Mouse (Mus musculus): ENCODE results near the gene Cmklr1.

Gene Cmklr1

DNA sequence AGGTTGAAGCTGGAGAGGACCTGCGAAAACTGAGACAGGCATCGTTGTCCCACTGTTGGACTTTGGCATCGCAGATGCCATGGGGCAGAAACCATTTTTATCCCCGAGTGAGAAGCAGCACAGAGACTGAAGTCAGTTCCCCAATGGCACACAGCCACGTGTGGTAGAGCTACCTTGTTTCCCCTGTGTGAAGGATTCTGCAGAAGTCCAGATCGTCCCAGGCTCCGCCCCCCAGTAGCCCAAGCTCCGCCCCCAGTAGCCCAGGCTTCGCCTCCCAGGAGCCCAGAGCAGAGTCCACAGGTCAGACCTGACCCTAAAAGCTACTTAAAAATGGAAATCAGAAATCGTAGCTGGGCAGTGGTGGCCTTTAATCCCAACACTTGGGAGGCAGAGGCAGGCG is 4.0 kb upstream of the Cmklr1 start:
- DNase-seq (ENCODE audit: low read depth): no peak

DNA sequence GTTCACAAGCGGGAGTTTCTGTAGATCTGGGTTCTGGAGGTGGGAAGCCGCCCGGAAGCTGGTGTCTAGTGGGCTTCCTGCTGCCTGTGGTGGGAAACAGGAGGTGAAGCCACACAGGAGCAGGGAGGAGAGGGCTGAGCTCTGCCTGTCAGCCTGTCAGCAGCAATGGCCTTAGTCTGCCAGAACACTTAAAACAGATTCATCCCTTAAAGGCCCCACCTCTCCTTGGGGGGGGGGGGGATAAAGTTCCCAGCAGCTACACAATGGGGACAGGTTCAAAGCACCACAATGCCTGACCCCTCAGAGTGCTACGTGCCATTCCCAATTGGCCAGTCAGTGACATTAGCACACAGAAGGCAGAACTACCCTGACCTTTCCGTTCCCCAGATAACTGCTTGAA is 2.0 kb upstream of the Cmklr1 start:
- DNase-seq (ENCODE audit: low read depth): no peak

DNA sequence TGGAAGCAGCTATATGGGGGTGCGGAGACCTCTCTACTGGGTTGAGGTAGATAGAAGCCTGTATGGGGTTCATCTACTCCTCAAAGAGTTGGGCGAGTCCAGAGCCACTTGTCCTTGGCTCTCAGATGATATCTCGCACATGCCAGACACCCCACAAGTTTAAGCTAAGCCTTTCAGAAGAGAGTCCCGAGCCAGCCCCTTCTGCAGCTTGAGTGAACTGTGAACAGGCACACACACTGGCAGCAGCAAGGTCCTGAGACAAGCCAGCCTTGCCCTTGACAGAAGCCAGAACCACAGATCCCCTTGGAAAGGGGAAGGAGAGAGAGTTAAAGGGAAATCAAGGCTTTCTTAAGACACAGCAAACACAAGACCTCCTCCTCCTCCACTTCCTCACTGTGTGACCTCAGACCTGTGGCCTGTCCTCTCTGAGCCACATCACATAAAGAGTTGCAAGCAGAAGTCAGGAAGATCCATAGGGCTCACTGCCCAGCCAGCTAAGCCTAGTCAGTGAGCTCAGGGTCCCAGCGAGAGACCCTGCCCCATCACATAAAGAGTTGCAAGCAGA is 1.5 kb downstream of the Cmklr1 start:
- no peak for DNase-seq (ENCODE audit: low read depth)

DNA sequence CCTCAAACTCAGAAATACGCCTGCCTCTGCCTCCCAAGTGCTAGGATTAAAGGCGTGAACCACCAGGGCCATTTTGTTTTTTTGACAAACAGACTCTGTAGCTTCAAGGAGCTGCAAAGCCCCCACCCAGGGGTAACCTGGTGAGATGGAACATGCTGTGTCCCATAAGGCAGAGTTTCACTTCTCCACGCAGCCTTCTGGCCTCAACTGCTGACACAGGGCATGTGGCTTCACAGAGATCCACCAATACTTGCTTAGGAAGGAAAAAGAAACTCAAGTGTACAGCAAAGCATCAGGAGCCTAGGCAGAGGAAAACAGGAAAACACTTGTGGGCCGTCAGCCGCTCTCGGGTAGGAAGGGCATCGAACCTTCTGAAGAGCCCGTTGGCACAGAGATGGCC is 3.1 kb downstream of the Cmklr1 start:
- DNase-seq (ENCODE audit: low read depth): no peak

DNA sequence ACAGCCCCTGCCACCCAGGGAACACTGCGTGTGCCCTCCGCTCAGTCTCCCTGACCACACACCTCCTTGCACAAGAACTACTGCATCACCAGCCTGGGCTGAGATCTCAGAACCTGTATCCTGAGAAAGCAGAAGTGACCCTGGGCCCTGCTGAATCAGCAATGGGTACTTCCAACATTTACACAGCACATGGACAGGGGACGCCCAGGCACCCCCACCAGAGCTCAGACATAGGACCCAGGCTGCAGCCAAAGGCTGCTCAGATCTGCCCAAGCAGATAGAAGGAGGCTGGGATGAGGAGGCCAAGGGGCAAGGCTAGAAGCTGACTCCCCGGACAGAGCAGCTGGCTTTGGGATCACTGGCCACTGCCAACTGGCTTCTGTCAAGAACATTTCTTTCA is 5.7 kb downstream of the Cmklr1 start:
- DNase-seq (ENCODE audit: low read depth): no peak

DNA sequence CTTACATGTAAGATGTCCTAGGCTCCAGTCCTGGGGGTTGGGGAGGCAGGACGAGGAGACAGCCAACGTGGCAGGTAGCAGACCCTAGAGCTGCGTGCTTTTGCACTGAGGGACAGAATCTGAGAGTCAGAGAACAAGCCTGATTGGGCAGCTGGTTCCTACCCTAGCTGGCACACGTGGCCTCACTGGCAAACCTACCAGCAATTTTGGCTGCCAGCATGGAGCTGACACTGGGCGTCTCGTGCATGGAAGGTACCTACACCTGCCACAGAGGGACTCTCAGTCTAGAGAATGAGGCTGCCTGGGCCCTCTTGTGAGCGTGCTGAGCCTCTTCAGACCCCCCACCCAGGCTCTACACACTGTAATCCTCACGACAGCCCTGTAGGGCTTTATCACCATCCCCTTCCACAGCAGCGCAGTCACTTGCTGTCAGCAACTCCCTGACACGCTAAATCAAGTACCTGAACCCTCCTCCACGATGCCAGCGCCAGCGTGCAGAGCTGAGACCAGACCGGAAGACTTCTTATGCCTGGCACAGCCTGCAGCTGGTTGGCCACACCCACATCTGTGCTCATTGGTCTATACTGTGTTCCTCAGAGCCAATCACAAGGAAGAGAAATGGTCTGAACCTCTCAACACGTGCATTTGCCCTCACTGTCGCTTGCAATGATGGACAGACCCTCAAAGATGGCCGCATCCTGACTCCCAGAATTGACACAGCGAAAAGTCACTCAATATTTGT is 6.9 kb downstream of the Cmklr1 start:
- DNase-seq (ENCODE audit: low read depth): no peak

DNA sequence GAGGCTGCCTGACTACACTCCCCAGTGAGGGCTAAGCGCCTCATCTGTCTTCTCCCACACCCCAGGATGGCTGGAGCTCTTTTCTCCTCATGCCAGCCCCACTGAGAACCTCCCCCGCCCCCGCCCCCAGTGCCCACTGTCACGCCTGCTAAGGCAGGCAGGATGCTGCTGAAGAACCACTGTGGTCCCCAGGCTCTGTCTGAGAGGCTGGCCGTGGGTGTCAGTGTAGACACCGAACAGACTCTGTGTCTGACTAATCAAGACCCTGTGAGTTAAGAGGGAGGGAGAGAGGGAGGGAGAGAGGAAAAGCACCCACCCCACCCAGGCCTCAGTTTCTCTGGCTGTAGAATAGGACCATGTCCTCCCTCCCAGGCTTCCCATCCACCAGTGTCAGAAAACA is 9.2 kb downstream of the Cmklr1 start:
- no peak for DNase-seq (ENCODE audit: low read depth)

DNA sequence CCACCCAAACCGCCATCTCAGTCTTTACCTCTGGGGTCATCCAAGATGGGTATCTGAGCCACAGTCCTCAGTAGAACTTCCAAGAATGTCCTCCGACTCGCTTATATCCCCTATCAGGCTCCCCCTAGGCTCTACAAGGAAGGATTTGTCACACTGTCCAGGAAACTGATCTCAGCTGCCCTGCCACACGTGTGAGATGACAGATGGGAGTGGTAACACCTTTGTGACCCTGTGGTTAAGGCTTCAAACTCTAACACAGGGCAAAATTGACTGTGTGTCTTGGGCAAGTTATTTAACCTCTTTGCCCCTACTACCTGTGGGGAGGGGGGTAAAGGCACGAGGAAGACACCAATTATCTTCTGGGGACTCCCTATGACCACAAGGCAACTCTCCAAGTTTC is 11.1 kb downstream of the Cmklr1 start:
- no peak for DNase-seq (ENCODE audit: low read depth)

DNA sequence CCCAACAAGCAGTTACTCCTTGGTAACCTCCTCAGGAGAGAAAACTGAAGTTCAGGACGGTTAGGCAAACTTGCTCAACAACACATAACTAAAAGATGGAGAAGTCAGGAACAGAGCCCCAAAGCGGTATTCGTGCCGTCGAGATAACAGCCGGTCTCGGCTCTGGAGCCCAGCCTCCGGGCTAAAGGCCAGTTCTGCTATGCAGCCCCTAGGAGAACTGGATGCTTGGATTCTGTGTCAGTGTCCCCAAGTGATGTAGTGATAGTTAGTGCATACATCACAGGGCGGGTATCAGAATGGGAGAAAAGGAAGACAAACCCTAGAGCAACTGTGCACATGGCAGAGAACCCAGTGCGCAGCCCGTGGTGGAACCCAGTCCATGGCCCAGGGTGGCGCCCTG is 12.2 kb downstream of the Cmklr1 start:
- DNase-seq (ENCODE audit: low read depth): no peak

DNA sequence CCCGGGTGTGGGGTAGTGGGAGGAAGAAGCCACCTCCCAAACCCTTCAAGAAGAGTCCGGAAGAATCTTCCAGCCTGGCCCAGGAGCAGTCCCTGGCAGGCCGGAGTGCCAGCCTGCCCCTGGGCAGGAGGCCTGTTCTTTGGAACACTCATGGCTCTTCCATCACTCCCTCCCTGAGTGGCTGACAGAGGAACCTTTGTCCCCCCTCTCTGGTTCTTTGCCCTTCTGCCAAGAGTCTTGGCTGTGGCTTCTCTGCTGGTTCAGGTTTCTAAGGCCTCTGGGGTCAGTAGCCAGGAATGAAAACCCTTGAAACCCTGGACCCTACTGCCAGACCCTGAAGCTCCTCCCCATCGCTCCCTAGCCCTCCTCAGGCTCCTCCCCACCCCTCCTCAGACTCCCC is 12.6 kb downstream of the Cmklr1 start:
- DNase-seq (ENCODE audit: low read depth): no peak

DNA sequence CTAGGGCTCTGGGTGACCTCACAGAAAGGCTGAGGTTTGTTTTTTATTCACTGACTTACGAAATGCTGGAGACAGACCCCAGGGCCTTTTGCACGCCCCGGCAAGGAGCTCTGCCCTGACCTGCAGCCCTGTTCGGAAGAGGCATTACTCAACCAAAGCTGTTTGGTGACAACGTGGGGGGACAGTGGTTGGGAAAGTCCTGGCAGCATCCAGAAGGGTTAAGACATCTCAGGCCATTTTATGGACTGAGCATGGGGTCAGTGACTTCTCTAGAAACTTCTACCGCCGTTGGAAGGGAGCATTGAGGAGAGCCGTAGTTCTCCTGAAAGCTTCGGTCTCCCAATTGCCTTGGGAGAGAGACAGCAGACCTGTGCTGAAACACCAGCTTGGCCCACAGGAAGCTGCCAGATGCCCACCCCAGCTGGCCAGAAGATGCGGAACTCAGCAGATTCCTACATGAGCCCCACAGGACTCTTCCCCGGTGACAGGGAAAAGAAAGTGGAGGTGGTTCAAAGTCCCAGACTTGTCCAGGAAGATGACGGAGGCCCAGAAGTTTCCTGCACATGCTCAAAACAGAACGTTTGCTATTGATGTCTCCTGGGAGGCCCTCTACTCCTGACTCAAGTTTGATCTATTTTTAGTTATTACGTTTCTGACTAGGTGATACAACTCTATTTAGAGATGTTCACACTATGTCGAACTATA is 14.2 kb downstream of the Cmklr1 start:
- no peak for DNase-seq (ENCODE audit: low read depth)

DNA sequence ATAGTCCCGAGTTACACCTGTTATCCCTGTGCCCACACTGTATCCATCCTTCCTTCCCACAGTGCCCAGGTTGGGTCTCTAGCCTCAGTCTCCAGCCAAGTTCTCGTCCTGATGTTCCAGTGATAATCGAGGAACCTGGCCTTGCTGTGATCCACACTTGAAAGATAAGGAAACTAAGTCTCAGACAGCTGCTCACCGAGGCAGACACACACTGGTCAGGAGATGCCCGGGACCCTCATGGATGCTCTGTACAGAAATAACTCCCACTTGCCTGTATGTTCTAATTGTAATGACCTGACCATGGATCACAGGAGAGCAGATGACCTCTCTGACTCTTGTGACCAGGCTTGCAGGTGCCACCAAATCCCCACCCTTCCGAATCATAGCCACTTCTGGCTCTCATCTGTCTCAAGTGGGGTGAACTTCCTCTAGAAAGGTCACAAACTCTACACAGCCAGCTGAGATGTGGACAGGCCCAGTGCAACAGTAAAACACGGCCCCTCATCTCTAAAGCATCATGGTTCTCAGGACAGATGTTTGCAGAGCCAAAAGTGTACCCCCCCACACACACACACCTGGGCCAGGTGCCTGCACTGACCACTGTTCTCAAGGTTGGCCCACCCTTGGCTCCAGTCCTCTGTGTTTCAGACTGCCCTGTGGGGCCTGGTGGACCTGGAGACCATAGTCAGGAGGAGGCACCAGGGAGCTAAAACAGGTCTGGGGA is 15.2 kb downstream of the Cmklr1 start:
- no peak for DNase-seq (ENCODE audit: low read depth)

DNA sequence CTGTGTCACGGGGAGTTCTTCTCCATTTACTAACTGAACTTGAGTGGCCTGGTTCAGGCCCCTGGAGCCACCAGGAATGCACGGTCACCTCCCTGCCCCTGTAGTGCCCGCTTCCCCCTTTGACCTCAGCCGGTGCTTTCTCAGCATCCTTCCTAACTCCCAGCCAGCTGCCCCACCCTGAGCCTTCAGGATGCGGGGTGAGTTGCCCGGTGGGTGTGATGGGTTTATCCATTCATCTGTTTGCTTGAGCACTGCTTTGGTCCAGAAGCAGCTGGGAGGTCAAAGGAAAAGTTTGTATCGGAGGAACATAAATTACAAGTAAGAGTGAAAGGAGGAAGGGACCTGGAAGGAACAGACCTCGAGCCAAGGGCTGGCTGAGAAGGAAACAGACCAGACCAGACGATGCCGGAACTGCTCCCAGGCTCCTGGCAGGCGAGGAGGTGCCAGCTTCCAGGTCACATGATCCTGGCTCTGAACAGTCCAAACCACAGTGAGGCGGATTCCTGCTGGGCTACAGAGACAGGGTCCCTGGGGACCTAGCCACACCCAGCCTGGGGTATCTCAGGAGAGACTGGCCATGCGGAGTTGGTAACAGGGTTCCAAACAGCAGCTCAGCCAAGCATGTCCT is 16.1 kb downstream of the Cmklr1 start:
- DNase-seq (ENCODE audit: low read depth): no peak

DNA sequence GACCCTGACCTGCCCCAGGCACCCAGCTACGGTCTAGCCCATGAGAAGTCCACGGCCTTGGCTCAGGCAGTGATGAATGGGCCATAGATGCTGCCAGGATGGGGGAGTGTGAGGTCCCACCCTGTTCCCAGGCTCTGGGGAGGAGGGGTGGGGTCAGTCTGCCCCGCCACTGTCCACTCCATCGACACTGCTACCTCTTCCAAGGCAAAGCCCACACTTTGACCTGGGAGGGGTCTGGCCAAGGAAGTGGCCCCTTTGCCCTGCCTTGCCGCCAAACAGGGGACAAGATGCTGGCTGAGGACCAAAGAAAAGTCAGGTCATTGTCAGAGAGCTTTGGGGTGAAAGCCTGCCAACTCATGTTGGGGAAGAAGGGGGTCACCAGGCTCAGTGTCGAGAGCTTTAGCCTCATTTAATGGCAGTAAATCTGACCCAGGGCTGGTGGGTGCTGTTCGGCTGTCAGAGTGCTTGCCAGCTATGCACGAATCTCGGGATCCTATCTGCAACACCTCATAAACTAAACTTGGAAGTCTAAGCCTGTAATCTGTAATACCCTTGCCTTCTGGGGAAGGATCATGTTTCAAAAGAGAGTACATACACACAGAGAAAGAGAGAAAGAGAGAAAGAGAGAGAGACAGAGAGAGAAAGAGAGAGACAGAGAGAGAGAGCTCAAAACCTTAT is 17.1 kb downstream of the Cmklr1 start:
- DNase-seq (ENCODE audit: low read depth): no peak

DNA sequence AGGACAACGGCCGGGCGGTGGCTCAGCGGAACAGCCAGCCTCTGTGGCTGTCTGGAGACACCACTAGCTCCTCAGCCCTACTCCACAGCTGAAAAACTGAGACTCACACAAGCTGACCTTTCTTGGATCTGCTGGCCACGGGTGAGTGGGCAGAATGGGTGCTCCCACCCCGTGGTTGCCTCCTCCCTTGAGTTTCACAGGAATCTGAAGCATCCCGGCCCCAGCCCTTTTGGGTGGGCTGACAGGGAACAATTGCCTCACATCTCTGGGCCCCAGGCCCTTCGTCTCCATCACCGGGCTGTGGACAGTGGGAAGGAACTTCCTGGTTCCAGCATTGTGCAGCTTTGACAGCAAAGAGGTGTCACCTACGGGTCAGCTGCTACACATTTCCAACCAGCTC is 20.1 kb downstream of the Cmklr1 start:
- DNase-seq (ENCODE audit: low read depth): no peak

DNA sequence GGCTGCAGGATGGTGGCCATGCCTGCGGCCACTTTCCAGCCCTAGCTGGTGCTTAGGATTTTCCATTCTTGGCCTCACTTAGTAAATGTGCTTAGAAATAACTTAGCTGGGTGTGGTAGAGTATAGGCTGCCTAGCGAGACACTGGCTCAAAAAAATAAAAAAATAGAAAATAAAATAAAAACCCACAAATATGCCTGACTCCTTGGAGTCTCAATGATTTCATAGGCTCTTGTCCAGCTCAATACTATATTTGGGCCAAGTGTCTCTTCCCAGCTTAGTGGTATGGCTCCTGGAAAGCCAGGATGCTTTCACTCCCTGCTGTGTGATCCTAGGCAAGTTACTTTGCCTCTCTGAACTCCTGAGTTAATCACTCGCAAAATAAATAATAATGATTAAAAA is 21.0 kb downstream of the Cmklr1 start:
- no peak for DNase-seq (ENCODE audit: low read depth)

DNA sequence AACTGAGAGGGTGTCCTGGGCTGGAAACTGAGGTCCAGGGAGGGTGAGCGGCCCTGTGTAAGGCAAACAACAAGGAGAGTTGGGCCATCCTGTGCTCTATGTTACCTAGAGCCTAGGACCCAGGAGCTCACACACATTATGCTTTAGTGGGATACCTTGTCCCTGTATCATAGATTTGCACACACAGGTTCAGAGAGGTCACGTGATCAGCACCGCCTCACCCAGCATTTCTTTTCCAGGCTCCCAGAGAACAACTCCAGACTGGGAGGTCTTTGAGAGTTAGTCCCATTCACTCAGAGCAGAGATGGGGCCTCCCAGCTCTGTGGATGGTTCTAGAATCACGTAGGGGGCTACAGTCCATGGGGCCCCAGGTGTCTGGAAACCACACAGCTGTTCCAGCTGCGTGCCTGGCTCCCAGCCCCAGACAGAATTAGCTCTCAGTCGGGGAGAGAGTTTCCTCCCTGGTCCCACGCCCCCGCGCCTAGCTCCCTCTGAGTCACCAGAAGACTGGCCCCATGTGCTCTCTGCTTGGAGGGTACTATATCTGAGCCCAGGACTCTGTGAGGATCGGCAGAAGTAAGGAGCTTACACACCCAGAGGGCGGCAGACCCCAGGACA is 22.3 kb downstream of the Cmklr1 start:
- DNase-seq (ENCODE audit: low read depth): no peak

DNA sequence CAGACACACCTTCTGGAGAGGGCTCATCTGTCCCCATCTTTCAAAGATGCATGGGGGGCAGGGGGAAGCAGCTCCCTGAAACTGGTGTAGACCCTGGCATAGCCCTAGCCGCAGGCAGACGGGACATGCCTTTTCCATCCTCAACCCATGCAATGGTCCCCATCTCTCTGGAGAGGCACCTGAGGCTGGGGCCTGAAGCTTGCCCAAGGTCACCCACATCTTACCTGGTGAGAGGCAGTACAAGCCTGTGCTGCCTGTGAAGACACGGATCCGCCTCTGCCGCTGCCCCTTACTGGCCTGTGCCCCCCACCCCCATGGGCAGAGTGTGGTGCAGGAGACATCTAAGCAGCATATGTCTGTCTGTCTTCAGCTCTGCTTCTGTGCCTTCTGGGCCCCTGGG is 23.2 kb downstream of the Cmklr1 start:
- no peak for DNase-seq (ENCODE audit: low read depth)

DNA sequence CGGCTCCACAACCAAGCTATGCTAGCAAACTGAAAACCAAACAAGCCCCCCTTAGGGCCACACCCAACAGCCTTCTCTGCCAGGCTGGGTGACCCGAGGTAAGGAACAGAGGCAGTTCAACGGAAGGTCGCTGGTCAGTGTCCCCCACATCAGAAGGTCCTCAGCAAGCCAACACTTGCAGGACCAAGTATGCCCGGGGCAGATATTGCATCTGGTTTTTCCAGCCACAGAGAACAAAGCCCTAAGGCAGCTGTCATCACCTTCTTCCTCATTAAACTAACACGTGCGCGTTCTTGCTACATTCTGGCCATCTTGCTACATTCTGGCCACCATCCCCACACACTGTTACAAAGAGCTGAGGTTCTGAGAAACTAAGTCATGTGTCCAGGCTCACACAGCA is 23.9 kb downstream of the Cmklr1 start:
- no peak for DNase-seq (ENCODE audit: low read depth)

DNA sequence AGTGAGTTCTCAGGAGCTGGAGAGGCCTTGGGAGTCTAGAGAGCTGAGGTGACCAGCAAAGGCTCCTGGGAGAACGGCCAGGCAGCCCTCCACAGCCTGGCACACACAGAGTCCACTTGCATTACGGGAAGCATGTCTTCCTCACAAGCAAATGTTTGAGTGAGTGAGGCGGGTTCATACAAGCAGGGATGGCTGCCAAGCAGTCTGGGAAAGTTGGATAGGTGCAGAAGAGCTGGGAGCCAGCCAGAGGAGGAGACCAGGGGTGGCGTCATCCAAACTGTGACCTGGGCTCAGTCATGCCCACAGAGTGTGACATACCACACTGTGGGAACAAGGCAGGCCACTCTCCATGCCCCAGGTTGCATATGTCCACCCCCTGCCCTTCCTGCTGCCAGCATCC is 25.2 kb downstream of the Cmklr1 start:
- DNase-seq (ENCODE audit: low read depth): no peak

DNA sequence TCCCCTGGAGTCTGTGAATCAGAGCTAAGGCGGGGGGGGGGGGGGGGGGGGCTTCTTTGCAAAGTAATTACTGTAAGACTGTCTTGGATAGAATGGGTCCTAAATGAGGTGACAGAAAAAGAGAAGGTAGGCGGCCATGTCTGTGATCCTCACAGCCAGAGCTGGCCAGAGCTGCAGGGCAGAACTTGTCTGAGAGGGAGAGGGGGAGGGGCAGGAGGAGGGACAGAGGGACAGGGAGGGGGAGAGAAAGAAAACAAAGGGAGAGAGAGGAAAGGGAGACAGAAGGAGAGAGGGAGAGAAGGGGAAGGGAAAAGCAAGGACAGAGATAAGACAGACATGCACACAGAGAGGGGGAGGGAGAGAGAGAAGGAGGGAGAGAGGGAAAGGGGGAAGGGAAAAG is 27.2 kb downstream of the Cmklr1 start:
- no peak for DNase-seq (ENCODE audit: low read depth)

DNA sequence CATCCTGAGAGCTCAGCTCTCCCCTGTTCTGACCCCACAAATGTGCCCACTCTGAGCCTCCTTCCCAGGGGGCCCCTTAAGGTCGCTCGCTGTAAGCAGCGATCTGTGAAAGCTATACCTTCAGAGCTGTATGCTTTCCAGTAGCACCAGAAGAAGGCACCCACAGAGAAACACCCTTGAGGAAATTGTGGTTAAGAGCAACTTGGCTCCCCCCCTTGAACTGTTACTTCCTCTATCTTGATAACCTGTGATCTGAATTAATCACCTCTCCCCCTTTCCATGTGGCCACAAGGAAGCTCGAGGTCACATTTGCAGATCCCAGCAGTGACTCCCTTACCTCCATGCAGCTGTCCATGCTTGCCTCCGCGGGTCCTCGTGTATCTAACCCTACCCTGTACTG is 29.2 kb downstream of the Cmklr1 start:
- no peak for DNase-seq (ENCODE audit: low read depth)
